Mouse (Mus musculus) heart, embryonic 10.5 days (tissue): ENCODE measurements at regions not wholly inside any gene's neighbourhood (a gene's known extent, or its start where the extent isn't known, plus 50 kb on each side); places are given as distances from the start of the nearest gene placed in this dataset.
A peak's percentile ranks its signal among the peaks of the same experiment; 100 is the strongest.

Source experiments
- DNase-seq: peaks from one replicate; pipeline ENCODE4 v3.0.0-alpha.2; 2017; ENCODE audit warnings: low spot score
- H3K27ac ChIP-seq: fragments of 300-500 bp; sonication (generic); 2 replicates; pipeline ENCODE4 v1.5.1; 2016; ENCODE audit warnings: mild to moderate bottlenecking
- H3K27me3 ChIP-seq: fragments of 300-500 bp; sonication (generic); 2 replicates; pipeline ENCODE4 v1.6.1; 2016; ENCODE audit warnings: mild to moderate bottlenecking; ENCODE audit not compliant: poor library complexity, insufficient read depth, severe bottlenecking
- H3K36me3 ChIP-seq: fragments of 300-500 bp; sonication (generic); 2 replicates; pipeline ENCODE4 v1.6.1; 2016; ENCODE audit warnings: mild to moderate bottlenecking, moderate library complexity
- H3K4me1 ChIP-seq: fragments of 300-500 bp; sonication (generic); 2 replicates; pipeline ENCODE4 v1.6.1; 2016; ENCODE audit warnings: mild to moderate bottlenecking
- H3K4me3 ChIP-seq: fragments of 300-500 bp; sonication (generic); 2 replicates; pipeline ENCODE4 v1.5.1; 2016; ENCODE audit warnings: mild to moderate bottlenecking, moderate library complexity
- H3K9me3 ChIP-seq: fragments of 300-500 bp; sonication (generic); 2 replicates; pipeline ENCODE4 v1.6.1; 2016; ENCODE audit warnings: mild to moderate bottlenecking, moderate library complexity
- WGBS: fragments of 180-500 bp; shearing (Covaris S2); methylation state at CpG from one replicate; pipeline ENCODE4 v1.1.7; 2016; 5-methylcytosine and 5-hydroxymethylcytosine counted together

DNA sequence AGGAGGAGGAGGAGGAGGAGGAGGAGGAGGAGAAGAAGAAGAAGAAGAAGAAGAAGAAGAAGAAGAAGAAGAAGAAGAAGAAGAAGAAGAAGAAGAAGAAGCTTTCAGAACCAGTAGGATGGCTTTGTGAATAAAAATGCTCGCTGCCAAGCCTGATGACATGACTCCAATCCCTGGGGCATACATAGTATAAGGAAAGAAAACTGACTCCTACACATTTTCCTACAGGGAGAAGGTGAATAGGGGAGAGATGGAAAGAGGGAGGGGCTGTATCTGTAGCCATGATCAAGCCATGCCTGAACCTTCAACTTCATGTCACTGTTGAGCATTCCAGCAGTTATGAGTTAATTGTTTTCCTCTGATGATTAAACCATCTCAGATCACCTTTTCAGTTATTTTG lies 460.2 kb upstream of the Gm10131 start:
- Histone ChIP-seq H3K9me3 (no peaks in the 10 kb centered on the region), H3K27me3 (no peaks in the 10 kb centered on the region), H3K4me1 (peaks cover 10% of the 10 kb centered on the region; the same call in 1 of the 2 replicates), H3K4me3 (no peak overlapping the region), H3K27ac (no peak overlapping the region), H3K36me3 (no peaks in the 10 kb centered on the region)
- WGBS, result 85% methylated on average over 1 of the region's 1 CpGs
- DNase-seq, result no peak

DNA sequence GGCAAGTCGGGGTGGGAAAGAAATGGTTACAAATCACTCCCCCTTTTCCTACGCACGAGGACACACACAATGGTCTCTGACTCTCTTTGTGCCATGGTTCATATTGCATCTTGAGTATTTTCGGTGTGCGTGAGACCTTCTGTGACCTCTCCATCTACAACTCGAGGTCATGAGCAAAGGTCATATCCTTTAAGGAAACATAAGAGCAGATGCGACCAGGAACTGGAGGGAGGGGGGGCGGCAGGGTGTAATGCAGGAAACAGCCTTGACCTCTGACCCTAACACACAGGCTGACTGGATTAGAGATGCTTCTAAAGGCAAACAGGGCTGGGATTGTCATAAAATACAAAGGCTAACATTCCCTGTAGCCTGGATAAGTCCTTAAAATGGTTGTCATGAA lies 450.7 kb upstream of the Gm10131 start:
- no peaks in the 10 kb centered on the region for H3K27me3 ChIP-seq
- H3K4me1 ChIP-seq, result 0 out of 2 replicates have a peak, but pooled peaks cover 3% of the 10 kb centered on the region
- H3K36me3 ChIP-seq, result no peaks in the 10 kb centered on the region
- WGBS, result 60% methylated on average over 8 of the region's 8 CpGs
- H3K4me3 ChIP-seq, result no peak overlapping the region
- H3K27ac ChIP-seq, result no peak overlapping the region
- DNase-seq, result no peak
- no peaks in the 10 kb centered on the region for H3K9me3 ChIP-seq

GRCm38 (mm10) chr8:34549786-34550185 lies 438.2 kb upstream of the Gm10131 start:
- Histone ChIP-seq H3K27me3 (no peaks in the 10 kb centered on the region), H3K27ac (no peak overlapping the region), H3K36me3 (no peaks in the 10 kb centered on the region), H3K4me1 (no peaks in the 10 kb centered on the region), H3K4me3 (no peak overlapping the region), H3K9me3 (no peaks in the 10 kb centered on the region)
- no peak for DNase-seq
- 80% methylated on average over 5 of the region's 5 CpGs for WGBS

- no peak for DNase-seq
- Histone ChIP-seq H3K4me3 (peak overlapping the region; percentile 47), H3K36me3 (no peaks in the 10 kb centered on the region), H3K4me1 (no peaks in the 10 kb centered on the region), H3K27me3 (no peaks in the 10 kb centered on the region), H3K27ac (no peak overlapping the region), H3K9me3 (no peaks in the 10 kb centered on the region)
- 15% methylated on average over 11 of the region's 11 CpGs for WGBS
Measured at GRCm38 (mm10) chr8:34546815-34547214, 435.3 kb upstream of the Gm10131 start.

GRCm38 (mm10) chr8:34542361-34543038 lies 431.0 kb upstream of the Gm10131 start:
- H3K27me3 ChIP-seq, result no peaks in the 10 kb centered on the region
- H3K36me3 ChIP-seq, result no peaks in the 10 kb centered on the region
- no peak for DNase-seq
- no peaks in the 10 kb centered on the region for H3K9me3 ChIP-seq
- 0 out of 2 replicates have a peak, but pooled peaks cover 2% of the 10 kb centered on the region for H3K4me1 ChIP-seq
- no peak overlapping the region for H3K27ac ChIP-seq
- no peak overlapping the region for H3K4me3 ChIP-seq
- WGBS, result 64% methylated on average over 3 of the region's 3 CpGs

GRCm38 (mm10) chr8:34539232-34539631 lies 427.7 kb upstream of the Gm10131 start:
- WGBS, result 64% methylated on average over 4 of the region's 4 CpGs
- Histone ChIP-seq H3K4me1 (0 out of 2 replicates have a peak, but pooled peaks cover 2% of the 10 kb centered on the region), H3K27me3 (no peaks in the 10 kb centered on the region), H3K27ac (no peak overlapping the region), H3K9me3 (no peaks in the 10 kb centered on the region), H3K4me3 (no peak overlapping the region), H3K36me3 (no peaks in the 10 kb centered on the region)
- no peak for DNase-seq

DNA sequence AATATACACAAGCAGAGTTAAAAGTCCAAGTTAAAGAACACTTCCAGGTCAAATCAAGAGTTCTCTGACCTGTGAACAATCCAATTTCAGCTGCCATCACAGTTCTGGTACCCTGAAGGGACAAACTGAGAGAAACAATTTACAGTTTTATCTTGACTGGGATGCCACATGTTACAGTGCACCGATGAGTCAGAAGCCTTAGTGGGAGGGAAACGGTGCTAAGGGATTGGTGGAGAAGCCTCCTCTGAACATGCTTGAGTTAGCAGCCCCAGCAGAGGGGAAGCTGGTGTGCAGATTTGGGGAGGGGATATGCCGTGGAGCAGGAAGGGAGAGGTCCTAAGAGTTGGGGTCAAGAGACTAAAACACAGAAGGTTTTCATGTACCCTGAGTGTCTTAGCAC lies 423.9 kb upstream of the Gm10131 start:
- DNase-seq, result no peak
- Histone ChIP-seq H3K27ac (no peak overlapping the region), H3K4me1 (peaks cover 14% of the 10 kb centered on the region), H3K36me3 (no peaks in the 10 kb centered on the region), H3K4me3 (no peak overlapping the region), H3K27me3 (no peaks in the 10 kb centered on the region), H3K9me3 (no peaks in the 10 kb centered on the region)
- WGBS, result 59% methylated on average over 3 of the region's 3 CpGs

- no peak for DNase-seq
- Histone ChIP-seq H3K4me1 (peaks cover 12% of the 10 kb centered on the region), H3K27ac (no peak overlapping the region), H3K36me3 (no peaks in the 10 kb centered on the region), H3K27me3 (no peaks in the 10 kb centered on the region), H3K4me3 (no peak overlapping the region), H3K9me3 (no peaks in the 10 kb centered on the region)
- 60% methylated on average over 4 of the region's 4 CpGs for WGBS
Measured at GRCm38 (mm10) chr8:34533421-34533820, 421.9 kb upstream of the Gm10131 start.

DNA sequence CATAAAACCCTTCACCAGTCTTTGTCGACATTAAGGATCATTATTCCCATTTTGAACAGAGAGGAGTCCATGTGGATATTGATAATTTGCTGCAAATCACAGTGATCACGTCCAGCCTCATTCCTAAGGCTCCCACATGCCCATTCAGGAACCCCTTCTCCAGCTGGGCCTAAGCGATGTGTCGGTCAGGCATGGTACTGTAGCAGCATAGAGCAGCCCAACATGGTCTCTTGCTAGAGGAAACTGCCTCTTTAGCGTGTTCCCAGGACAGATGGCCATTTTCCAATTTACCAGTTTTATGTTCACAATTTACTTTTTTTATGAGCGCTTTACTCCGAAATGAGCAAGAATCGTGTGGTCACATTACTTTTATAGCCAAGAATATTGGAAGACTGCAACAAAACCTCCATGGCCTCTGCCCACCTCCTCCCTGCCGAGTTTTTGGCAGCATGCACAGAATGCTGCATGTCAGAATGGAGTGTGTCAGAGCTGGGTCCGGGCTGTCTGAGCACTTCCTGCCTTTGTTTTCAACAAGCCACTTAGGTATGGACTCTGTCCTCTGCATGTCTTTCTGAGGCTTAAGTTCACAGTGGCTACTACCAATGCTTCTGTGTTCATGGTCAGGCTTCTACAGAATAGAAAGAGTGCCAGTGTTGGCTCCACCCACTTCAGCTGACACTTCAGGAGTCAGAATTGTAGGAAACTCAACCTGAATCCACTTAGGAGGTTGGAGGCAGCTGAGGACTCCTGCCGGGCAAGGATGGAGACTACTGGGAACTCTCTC lies 419.6 kb upstream of the Gm10131 start:
- DNase-seq, result no peak
- Histone ChIP-seq H3K4me1 (peaks cover 12% of the 10 kb centered on the region), H3K4me3 (no peak overlapping the region), H3K36me3 (no peaks in the 10 kb centered on the region), H3K9me3 (no peaks in the 10 kb centered on the region), H3K27me3 (no peaks in the 10 kb centered on the region), H3K27ac (no peak overlapping the region)
- 73% methylated on average over 11 of the region's 11 CpGs for WGBS

GRCm38 (mm10) chr8:34530046-34530445 lies 418.5 kb upstream of the Gm10131 start:
- Histone ChIP-seq H3K27ac (no peak overlapping the region), H3K4me3 (no peak overlapping the region), H3K27me3 (no peaks in the 10 kb centered on the region), H3K4me1 (peaks cover 12% of the 10 kb centered on the region), H3K9me3 (no peaks in the 10 kb centered on the region), H3K36me3 (no peaks in the 10 kb centered on the region)
- no peak for DNase-seq
- 54% methylated on average over 5 of the region's 5 CpGs for WGBS

- 83% methylated on average over 1 of the region's 1 CpGs for WGBS
- no peaks in the 10 kb centered on the region for H3K36me3 ChIP-seq
- no peak overlapping the region for H3K4me3 ChIP-seq
- H3K4me1 ChIP-seq, result peaks cover 12% of the 10 kb centered on the region
- H3K9me3 ChIP-seq, result no peaks in the 10 kb centered on the region
- H3K27ac ChIP-seq, result no peak overlapping the region
- no peak for DNase-seq
- no peaks in the 10 kb centered on the region for H3K27me3 ChIP-seq
Measured at GRCm38 (mm10) chr8:34529452-34529851, 417.9 kb upstream of the Gm10131 start.

- Histone ChIP-seq H3K27ac (no peak overlapping the region), H3K4me1 (peaks cover 5% of the 10 kb centered on the region; the same call in 1 of the 2 replicates), H3K4me3 (no peak overlapping the region), H3K9me3 (no peaks in the 10 kb centered on the region), H3K36me3 (no peaks in the 10 kb centered on the region), H3K27me3 (no peaks in the 10 kb centered on the region)
- DNase-seq, result no peak
- WGBS, result 74% methylated on average over 3 of the region's 3 CpGs
Measured at GRCm38 (mm10) chr8:34528213-34528612, 416.7 kb upstream of the Gm10131 start.

GRCm38 (mm10) chr8:34525231-34525630 lies 413.7 kb upstream of the Gm10131 start:
- Histone ChIP-seq H3K4me3 (no peak overlapping the region), H3K27ac (no peak overlapping the region), H3K9me3 (no peaks in the 10 kb centered on the region), H3K4me1 (0 out of 2 replicates have a peak, but pooled peaks cover 4% of the 10 kb centered on the region), H3K27me3 (no peaks in the 10 kb centered on the region), H3K36me3 (no peaks in the 10 kb centered on the region)
- 57% methylated on average over 4 of the region's 4 CpGs for WGBS
- DNase-seq, result no peak
